Mouse (Mus musculus) lung, adult 2 months (tissue): ENCODE measurements around the gene Commd1.

Source experiments
- CTCF ChIP-seq: fragments of 200-500 bp; IDR thresholded peaks from 2 replicates; pipeline ENCODE4 v1.5.1; 2011; ENCODE audit warnings: mild to moderate bottlenecking, low read length, control low read depth; ENCODE audit not compliant: insufficient read depth
- POLR2A ChIP-seq: fragments of 200-500 bp; IDR thresholded peaks from 2 replicates; pipeline ENCODE4 v1.6.1; 2011; ENCODE audit warnings: low read depth, mild to moderate bottlenecking, control low read depth, low read length, borderline replicate concordance; ENCODE audit errors: extremely low read depth

- TF ChIP-seq CTCF (no peak), POLR2A (no peak)
These were observed 124.3 kb downstream of the Commd1 start for GRCm38 (mm10) chr11:22857705-22858440.
